Mouse (Mus musculus) midbrain, postnatal 0 days (tissue): ENCODE measurements around the gene Hist1h4b. TPM values are rescaled to one million over a fixed set of nuclear protein-coding genes. Genes with fewer than 3 reads are reported as not detected.

Source experiments
- ATAC-seq: fragments of 200-750 bp; cut with Nextera tagmentation; 2 replicates; pipeline ENCODE4 v1.8.0; 2017; ENCODE audit warnings: moderate number of reproducible peaks, mild to moderate bottlenecking, moderate TSS enrichment, moderate library complexity; ENCODE audit not compliant: low FRiP score
- DNase-seq: peaks from one replicate; pipeline ENCODE4 v3.0.0-alpha.2; 2015; ENCODE audit warnings: low spot score
- H3K27ac ChIP-seq: fragments of 300-500 bp; sonication (generic); 2 replicates; pipeline ENCODE4 v1.5.1; 2014; ENCODE audit warnings: low read depth, mild to moderate bottlenecking, low read length, mixed read lengths
- H3K27me3 ChIP-seq: fragments of 300-500 bp; sonication (generic); 2 replicates; pipeline ENCODE4 v1.6.1; 2014; ENCODE audit warnings: low read length, control low read depth, mixed read lengths; ENCODE audit not compliant: insufficient read depth
- H3K36me3 ChIP-seq: fragments of 300-500 bp; sonication (generic); 2 replicates; pipeline ENCODE4 v1.6.1; 2014; ENCODE audit warnings: low read length, control low read depth, mixed read lengths; ENCODE audit not compliant: insufficient read depth
- H3K4me1 ChIP-seq: fragments of 300-500 bp; sonication (generic); 2 replicates; pipeline ENCODE4 v1.6.1; 2014; ENCODE audit warnings: mild to moderate bottlenecking, control low read depth, antibody characterized with exemption, low read length, mixed read lengths; ENCODE audit not compliant: insufficient read depth
- H3K4me2 ChIP-seq: fragments of 300-500 bp; sonication (generic); 2 replicates; pipeline ENCODE4 v1.6.1; 2014; ENCODE audit warnings: low read depth, mild to moderate bottlenecking, low read length, mixed read lengths; ENCODE audit not compliant: poor library complexity, severe bottlenecking
- H3K4me3 ChIP-seq: fragments of 300-500 bp; sonication (generic); 2 replicates; pipeline ENCODE4 v1.5.1; 2014; ENCODE audit warnings: low read depth, mild to moderate bottlenecking, low read length, moderate library complexity
- H3K9ac ChIP-seq: fragments of 300-500 bp; sonication (generic); replicated peaks from 2 replicates; pipeline ENCODE4 v1.6.1; 2014; ENCODE audit warnings: mild to moderate bottlenecking, low read length, moderate library complexity, mixed read lengths; ENCODE audit not compliant: poor library complexity, severe bottlenecking
- H3K9me3 ChIP-seq: fragments of 300-500 bp; sonication (generic); 2 replicates; pipeline ENCODE4 v1.6.1; 2016; ENCODE audit warnings: low read length, control low read depth
- CTCF ChIP-seq: IDR thresholded peaks from 2 replicates; pipeline ENCODE4 v1.5.1; 2016; ENCODE audit warnings: antibody characterized with exemption, mild to moderate bottlenecking
- WGBS: fragments of 180-500 bp; shearing (Covaris S2); extraction: QIAGEN DNeasy Blood & Tissue Kit; methylation state at CpG from one replicate; pipeline ENCODE4 v1.1.7; 2014; 5-methylcytosine and 5-hydroxymethylcytosine counted together
- polyA plus RNA-seq: library from polyadenylated mRNA; unstranded; fragments of >200 nt; fragmentation: Nextera tagmentation; extraction: Ambion mirVana; gene quantifications from 2 replicates; pipeline ENCODE4 v1.2.1, GENCODE M21; 2015
- total RNA-seq: library from RNA; depleted of rRNA; stranded (reverse); fragments of >200 nt; gene quantifications from 2 replicates; pipeline ENCODE4 v1.2.3, GENCODE M21; 2014; rRNA removed

The Hist1h4b gene
- total RNA-seq (143 and 315 TPM in 2 replicates), polyA plus RNA-seq (1.6 and 2.0 TPM in 2 replicates)

DNA sequence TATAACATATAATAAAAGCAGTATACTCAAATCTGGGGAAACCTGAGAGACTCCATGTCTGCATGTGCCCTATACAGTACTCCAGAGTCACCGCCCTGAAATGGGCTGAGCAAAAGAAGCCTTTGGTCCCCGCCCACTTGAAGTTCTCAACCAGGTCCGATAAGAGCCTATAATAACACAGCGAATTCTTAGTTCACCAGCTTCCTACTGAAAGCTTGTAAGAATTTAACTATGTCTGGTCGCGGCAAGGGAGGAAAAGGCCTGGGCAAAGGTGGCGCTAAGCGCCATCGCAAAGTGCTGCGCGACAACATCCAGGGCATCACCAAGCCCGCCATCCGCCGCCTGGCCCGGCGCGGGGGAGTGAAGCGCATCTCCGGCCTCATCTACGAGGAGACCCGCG lies at the start of gene Hist1h4b:
Gene Hist1h4b (plus strand): TSS at position 224 of the 400 bp plus-strand sequence.
- H3K9me3 ChIP-seq, result no peaks in the 10 kb centered on the region
- peaks cover 4% of the 10 kb centered on the region; the same call in 1 of the 2 replicates for H3K4me1 ChIP-seq
- peak within 1 kb of the TSS; percentile 33 for H3K9ac ChIP-seq
- H3K4me3 ChIP-seq, result peak within 1 kb of the TSS; percentile 37
- DNase-seq (peak; percentile 97), ATAC-seq (peak; percentile 71)
- H3K4me2 ChIP-seq, result peak within 1 kb of the TSS; percentile 57
- under 1% methylated on average over 11 of the region's 22 CpGs for WGBS
- H3K27me3 ChIP-seq, result no peaks in the 10 kb centered on the region
- H3K27ac ChIP-seq, result peak within 1 kb of the TSS; percentile 70
- no peak; the same call in 1 of the 2 replicates for TF ChIP-seq CTCF
- H3K36me3 ChIP-seq, result no peaks in the 10 kb centered on the region

- H3K36me3 ChIP-seq, result no peaks in the 10 kb centered on the region
- DNase-seq (no peak), ATAC-seq (no peak)
- no peaks in the 10 kb centered on the region for H3K27me3 ChIP-seq
- no peak overlapping the region for H3K4me3 ChIP-seq
- no peaks in the 10 kb centered on the region for H3K9me3 ChIP-seq
- no peak overlapping the region for H3K27ac ChIP-seq
- H3K9ac ChIP-seq, result no peak overlapping the region
- no peak overlapping the region for H3K4me2 ChIP-seq
- WGBS, result 87% methylated on average over 4 of the region's 4 CpGs
- H3K4me1 ChIP-seq, result no peaks in the 10 kb centered on the region
- no peak for TF ChIP-seq CTCF
These were observed 48.8 kb upstream of the Hist1h4b start for GRCm38 (mm10) chr13:23708041-23708440.

DNA sequence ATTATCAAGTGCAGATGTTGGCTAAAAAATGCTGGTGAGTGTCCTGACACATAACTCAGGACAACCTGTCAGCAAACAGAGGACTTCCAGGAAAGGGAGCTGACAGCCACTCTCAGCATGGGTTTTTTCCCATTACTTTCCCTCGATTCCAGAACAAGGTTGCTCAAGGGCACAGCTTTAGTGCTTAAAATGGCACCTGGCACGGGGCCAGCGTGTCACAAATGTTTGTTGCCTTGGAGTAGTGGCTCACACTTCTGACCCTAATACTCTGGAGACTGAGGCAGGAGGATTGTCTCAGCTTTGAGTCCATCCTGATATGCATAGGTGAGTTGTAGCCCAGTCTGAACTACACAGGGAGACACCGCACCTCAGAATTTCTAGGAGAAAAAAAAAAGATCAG lies 48.2 kb upstream of the Hist1h4b start:
- no peak for ATAC-seq
- 83% methylated on average over 4 of the region's 4 CpGs for WGBS

GRCm38 (mm10) chr13:23709714-23710373 lies 47.0 kb upstream of the Hist1h4b start:
- ATAC-seq (no peak), DNase-seq (peak; percentile 5)
- Histone ChIP-seq H3K4me2 (peak overlapping the region; percentile 55), H3K27me3 (no peaks in the 10 kb centered on the region), H3K27ac (no peak overlapping the region), H3K9me3 (no peaks in the 10 kb centered on the region), H3K4me1 (no peaks in the 10 kb centered on the region), H3K4me3 (peak overlapping the region; percentile 36), H3K9ac (peak overlapping the region; percentile 50), H3K36me3 (no peaks in the 10 kb centered on the region)
- no peak for TF ChIP-seq CTCF
- 26% methylated on average over 14 of the region's 15 CpGs for WGBS

More for the DNA sequence above, 48.2 kb upstream of the Hist1h4b start:
- DNase-seq, result no peak
- Histone ChIP-seq H3K4me3 (no peak overlapping the region), H3K27me3 (no peaks in the 10 kb centered on the region), H3K36me3 (no peaks in the 10 kb centered on the region), H3K27ac (no peak overlapping the region), H3K4me2 (no peak overlapping the region), H3K4me1 (no peaks in the 10 kb centered on the region), H3K9me3 (no peaks in the 10 kb centered on the region), H3K9ac (no peak overlapping the region)
- TF ChIP-seq CTCF, result no peak

DNA sequence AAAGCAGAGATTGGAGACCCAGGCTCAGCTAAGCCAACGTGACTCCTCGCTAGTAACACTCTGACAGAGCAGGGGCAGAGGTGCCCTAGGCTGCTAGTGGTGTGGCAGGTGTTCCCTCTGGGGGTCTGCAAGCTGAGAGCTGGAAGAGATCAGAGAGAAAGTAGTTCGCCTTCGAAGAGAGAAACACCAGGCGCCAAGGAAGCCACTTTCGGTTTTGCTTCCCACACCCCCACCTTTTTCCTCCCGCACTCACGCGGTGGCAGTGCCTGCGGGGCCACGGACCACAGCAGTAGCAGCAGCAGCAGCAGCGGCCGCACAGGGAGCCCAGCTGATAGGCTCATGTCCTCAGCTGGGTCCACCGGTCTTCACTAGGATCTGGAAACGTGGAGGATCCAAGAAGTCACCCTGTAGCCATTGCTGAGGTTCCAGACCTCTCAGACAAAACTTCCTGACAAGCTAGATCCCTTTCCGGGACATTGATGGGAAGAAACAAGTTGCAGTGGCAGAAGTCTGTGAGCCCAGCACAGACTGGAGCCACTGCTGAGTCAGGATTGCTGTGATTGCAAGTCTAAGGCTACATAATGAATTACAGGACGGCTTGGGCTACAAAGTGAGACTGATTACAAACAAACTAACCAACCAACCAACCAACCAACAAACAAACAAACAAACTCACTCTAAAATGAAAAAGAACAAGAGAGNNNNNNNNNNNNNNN lies 46.3 kb upstream of the Hist1h4b start, which contains the start of gene Hfe:
Gene Hfe (minus strand): TSS at position 481 of the 716 bp plus-strand sequence.
- Histone ChIP-seq H3K27me3 (no peaks in the 10 kb centered on the region), H3K4me3 (peak within 1 kb of the TSS; percentile 36), H3K36me3 (no peaks in the 10 kb centered on the region), H3K4me2 (peak within 1 kb of the TSS; percentile 55), H3K4me1 (no peaks in the 10 kb centered on the region), H3K9me3 (no peaks in the 10 kb centered on the region), H3K27ac (0 out of 2 replicates have a peak within 1 kb of the TSS, but pooled peaks have one; percentile 18), H3K9ac (peak within 1 kb of the TSS; percentile 50)
- TF ChIP-seq CTCF, result no peak
- DNase-seq (peak; percentile 15), ATAC-seq (0 out of 2 replicates have a peak, but pooled peaks have one; percentile 44)
- 4% methylated on average over 17 of the region's 17 CpGs for WGBS
